Mouse (Mus musculus) stomach, postnatal 0 days (tissue): ENCODE data around the gene Man2a1. TPM values are rescaled to one million over a fixed set of nuclear protein-coding genes. Genes with fewer than 3 reads are reported as not detected.

Source experiments
- ATAC-seq: fragments of 200-750 bp; cut with Nextera tagmentation; 2 replicates; pipeline ENCODE4 v1.8.0; 2017; ENCODE audit not compliant: low FRiP score, low TSS enrichment
- DNase-seq: peaks from one replicate; pipeline ENCODE4 v3.0.0-alpha.2; 2016; ENCODE audit warnings: low spot score
- H3K27ac ChIP-seq: fragments of 300-500 bp; sonication (generic); replicated peaks from 2 replicates; pipeline ENCODE4 v1.5.1; 2014; ENCODE audit warnings: mild to moderate bottlenecking, control low read depth
- H3K27me3 ChIP-seq: fragments of 300-500 bp; sonication (generic); 2 replicates; pipeline ENCODE4 v1.6.1; 2014; ENCODE audit warnings: low read length; ENCODE audit not compliant: control insufficient read depth, insufficient read depth
- H3K36me3 ChIP-seq: fragments of 300-500 bp; sonication (generic); 2 replicates; pipeline ENCODE4 v1.6.1; 2014; ENCODE audit warnings: low read length, mixed read lengths; ENCODE audit not compliant: control insufficient read depth, insufficient read depth
- H3K4me1 ChIP-seq: fragments of 300-500 bp; sonication (generic); replicated peaks from 2 replicates; pipeline ENCODE4 v1.6.1; 2014; ENCODE audit warnings: antibody characterized with exemption; ENCODE audit not compliant: control insufficient read depth, insufficient read depth
- H3K4me2 ChIP-seq: fragments of 300-500 bp; sonication (generic); replicated peaks from 2 replicates; pipeline ENCODE4 v1.6.1; 2014; ENCODE audit warnings: low read depth, mild to moderate bottlenecking, control low read depth, moderate library complexity
- H3K4me3 ChIP-seq: fragments of 300-500 bp; sonication (generic); 2 replicates; pipeline ENCODE4 v1.5.1; 2014; ENCODE audit warnings: low read depth, low read length, control low read depth
- H3K9ac ChIP-seq: fragments of 300-500 bp; sonication (generic); 2 replicates; pipeline ENCODE4 v1.6.1; 2014; ENCODE audit warnings: mild to moderate bottlenecking, low read length, control low read depth, mixed read lengths
- H3K9me3 ChIP-seq: fragments of 300-500 bp; sonication (generic); 2 replicates; pipeline ENCODE4 v1.6.1; 2016; ENCODE audit warnings: low read length; ENCODE audit not compliant: control insufficient read depth
- CTCF ChIP-seq: IDR thresholded peaks from 2 replicates; pipeline ENCODE4 v1.5.1; 2016; ENCODE audit warnings: antibody characterized with exemption, low read depth, mild to moderate bottlenecking, moderate library complexity
- EP300 ChIP-seq: optimal IDR thresholded peaks from 2 replicates; pipeline ENCODE3; 2016; ENCODE audit warnings: antibody characterized with exemption
- WGBS: fragments of 180-500 bp; shearing (Covaris S2); extraction: QIAGEN DNeasy Blood & Tissue Kit; methylation state at CpG from one replicate; pipeline ENCODE4 v1.1.7; 2014; 5-methylcytosine and 5-hydroxymethylcytosine counted together
- polyA plus RNA-seq: library from polyadenylated mRNA; unstranded; fragments of >200 nt; fragmentation: Nextera tagmentation; extraction: Ambion mirVana; gene quantifications from 2 replicates; pipeline ENCODE4 v1.2.1, GENCODE M21; 2015

Man2a1 gene
- polyA plus RNA-seq, 1 experiment from 2014 or later, result 9.3 TPM

GRCm38 (mm10) chr17:64719760-64720159, 119.2 kb downstream of the Man2a1 start:
- no peaks in the 10 kb centered on the region for H3K4me1 ChIP-seq
- TF ChIP-seq EP300, result no peak
- TF ChIP-seq CTCF, result no peak
- H3K9ac ChIP-seq, result no peak overlapping the region
- 69% methylated on average over 5 of the region's 5 CpGs for WGBS
- no peaks in the 10 kb centered on the region for H3K9me3 ChIP-seq
- H3K4me2 ChIP-seq, result no peak overlapping the region
- no peaks in the 10 kb centered on the region for H3K36me3 ChIP-seq
- ATAC-seq (no peak), DNase-seq (no peak)
- H3K27ac ChIP-seq, result no peak overlapping the region
- no peaks in the 10 kb centered on the region for H3K27me3 ChIP-seq
- H3K4me3 ChIP-seq, result no peak overlapping the region

DNA sequence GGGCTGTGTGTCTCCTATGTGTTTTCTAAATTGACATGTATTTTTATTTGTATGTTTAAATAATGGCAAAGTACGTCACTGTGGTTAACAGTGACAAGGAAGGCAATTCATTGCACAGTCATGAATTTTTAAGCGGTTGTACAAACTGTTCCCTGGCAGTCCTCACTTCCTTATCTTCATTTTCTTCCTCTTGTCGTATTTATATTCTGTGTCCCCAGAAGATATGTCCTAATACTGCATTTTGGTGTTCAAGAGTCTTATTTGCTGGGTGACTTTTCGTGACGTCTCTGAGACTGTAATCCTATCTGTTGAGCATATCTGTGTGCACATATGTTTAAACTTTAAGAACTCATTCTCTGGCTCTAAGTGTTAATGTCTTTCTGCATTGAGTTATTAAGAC, 120.6 kb downstream of the Man2a1 start:
- Histone ChIP-seq H3K9ac (no peak overlapping the region), H3K9me3 (no peaks in the 10 kb centered on the region), H3K36me3 (no peaks in the 10 kb centered on the region; the same call in 1 of the 2 replicates), H3K4me3 (no peak overlapping the region), H3K27me3 (no peaks in the 10 kb centered on the region), H3K4me1 (no peaks in the 10 kb centered on the region), H3K27ac (no peak overlapping the region), H3K4me2 (no peak overlapping the region)
- TF ChIP-seq CTCF, result no peak
- no peak for TF ChIP-seq EP300
- no peak for ATAC-seq
- DNase-seq, result no peak
- WGBS, result 67% methylated on average over 5 of the region's 5 CpGs

DNA sequence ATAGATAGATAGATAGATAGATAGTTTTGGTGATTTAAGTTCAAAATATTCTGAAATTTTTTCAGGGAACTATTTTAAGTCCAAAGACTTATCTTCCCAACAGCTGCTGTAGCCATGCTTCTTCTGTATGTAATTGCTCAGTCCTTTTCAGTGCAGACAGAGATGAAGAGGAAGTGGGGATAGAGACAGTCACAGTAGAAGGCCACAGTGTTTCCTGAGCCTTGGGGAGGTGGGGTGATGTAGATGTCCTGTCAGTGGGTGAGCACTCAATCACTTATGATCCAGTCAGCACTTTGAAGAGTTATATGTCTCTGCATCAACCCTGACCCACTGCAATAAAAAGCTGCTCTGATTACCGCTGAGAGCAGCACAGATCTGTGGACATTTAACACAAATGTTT, 122.6 kb downstream of the Man2a1 start:
- 69% methylated on average over 1 of the region's 1 CpGs for WGBS
- TF ChIP-seq CTCF, result no peak
- TF ChIP-seq EP300, result no peak
- Histone ChIP-seq H3K27me3 (no peaks in the 10 kb centered on the region), H3K27ac (no peak overlapping the region), H3K4me3 (no peak overlapping the region), H3K9ac (no peak overlapping the region), H3K36me3 (no peaks in the 10 kb centered on the region; the same call in 1 of the 2 replicates), H3K4me2 (no peak overlapping the region), H3K9me3 (no peaks in the 10 kb centered on the region), H3K4me1 (no peaks in the 10 kb centered on the region)
- DNase-seq (no peak), ATAC-seq (no peak)

- no peak overlapping the region for H3K4me3 ChIP-seq
- no peak overlapping the region for H3K4me2 ChIP-seq
- H3K27me3 ChIP-seq, result no peaks in the 10 kb centered on the region
- WGBS, result 92% methylated on average over 3 of the region's 3 CpGs
- H3K9ac ChIP-seq, result no peak overlapping the region
- TF ChIP-seq EP300, result no peak
- TF ChIP-seq CTCF, result no peak
- DNase-seq (no peak), ATAC-seq (no peak)
- peaks cover 3% of the 10 kb centered on the region; the same call in 1 of the 2 replicates for H3K36me3 ChIP-seq
- H3K27ac ChIP-seq, result no peak overlapping the region
- no peaks in the 10 kb centered on the region for H3K9me3 ChIP-seq
- no peaks in the 10 kb centered on the region for H3K4me1 ChIP-seq
Observed at GRCm38 (mm10) chr17:64725214-64725613, 124.7 kb downstream of the Man2a1 start.

GRCm38 (mm10) chr17:64726032-64726431, 125.5 kb downstream of the Man2a1 start:
- ATAC-seq (no peak), DNase-seq (no peak)
- H3K4me2 ChIP-seq, result no peak overlapping the region
- H3K27ac ChIP-seq, result no peak overlapping the region
- H3K27me3 ChIP-seq, result no peaks in the 10 kb centered on the region
- H3K4me1 ChIP-seq, result no peaks in the 10 kb centered on the region
- no peaks in the 10 kb centered on the region for H3K9me3 ChIP-seq
- H3K9ac ChIP-seq, result no peak overlapping the region
- 82% methylated on average over 7 of the region's 7 CpGs for WGBS
- H3K4me3 ChIP-seq, result no peak overlapping the region
- TF ChIP-seq CTCF (no peak), EP300 (no peak)
- peaks cover 3% of the 10 kb centered on the region; the same call in 1 of the 2 replicates for H3K36me3 ChIP-seq

DNA sequence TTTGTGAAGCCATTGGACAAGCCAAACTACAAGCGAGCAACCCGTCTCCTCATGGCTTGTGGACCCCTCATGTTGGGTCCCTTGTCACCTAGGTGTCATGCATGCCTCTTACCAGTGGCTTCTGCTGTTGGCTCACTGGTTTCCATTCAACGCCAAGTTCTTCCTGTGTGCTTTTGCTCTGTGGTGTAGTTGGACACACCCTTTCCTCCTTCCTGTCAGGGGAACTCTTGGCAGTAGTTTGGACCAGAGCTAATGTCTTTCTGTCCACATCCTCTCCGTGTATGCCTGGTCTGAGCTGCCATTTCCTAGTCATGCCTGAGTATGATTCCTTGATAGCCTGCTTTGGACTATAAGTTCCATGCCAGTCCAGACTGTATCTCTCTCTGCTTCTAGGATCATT, 135.0 kb downstream of the Man2a1 start:
- H3K4me1 ChIP-seq, result no peaks in the 10 kb centered on the region
- no peak overlapping the region for H3K27ac ChIP-seq
- H3K9ac ChIP-seq, result no peak overlapping the region
- DNase-seq, result no peak
- 79% methylated on average over 4 of the region's 4 CpGs for WGBS
- no peak overlapping the region for H3K4me3 ChIP-seq
- no peaks in the 10 kb centered on the region for H3K27me3 ChIP-seq
- H3K4me2 ChIP-seq, result no peak overlapping the region
- no peak for ATAC-seq
- H3K9me3 ChIP-seq, result no peaks in the 10 kb centered on the region
- no peak for TF ChIP-seq CTCF
- TF ChIP-seq EP300, result no peak
- peaks cover 12% of the 10 kb centered on the region; the same call in 1 of the 2 replicates for H3K36me3 ChIP-seq
